Mouse (Mus musculus) liver, embryonic 13.5 days (tissue): ENCODE results near the gene Wdr4. TPM values are rescaled to one million over a fixed set of nuclear protein-coding genes. Genes with fewer than 3 reads are reported as not detected.

Experiments used
- ATAC-seq: fragments of 200-750 bp; cut with Nextera tagmentation; 2 replicates; pipeline ENCODE4 v1.8.0; 2017; ENCODE audit warnings: low read depth, mild to moderate bottlenecking, moderate number of reproducible peaks, moderate library complexity
- DNase-seq: peaks from one replicate; pipeline ENCODE4 v3.0.0; 2022
- H3K27ac ChIP-seq: fragments of 300-500 bp; sonication (generic); 2 replicates; pipeline ENCODE4 v1.5.1; 2015; ENCODE audit warnings: moderate library complexity, mild to moderate bottlenecking, inconsistent platforms
- H3K27me3 ChIP-seq: fragments of 300-500 bp; sonication (generic); 2 replicates; pipeline ENCODE4 v1.6.1; 2015; ENCODE audit warnings: mild to moderate bottlenecking, inconsistent platforms
- H3K36me3 ChIP-seq: fragments of 300-500 bp; sonication (generic); 2 replicates; pipeline ENCODE4 v1.6.1; 2015; ENCODE audit warnings: mild to moderate bottlenecking, inconsistent platforms
- H3K4me1 ChIP-seq: fragments of 300-500 bp; sonication (generic); replicated peaks from 2 replicates; pipeline ENCODE4 v1.6.1; 2015; ENCODE audit warnings: inconsistent platforms
- H3K4me2 ChIP-seq: fragments of 300-500 bp; sonication (generic); 2 replicates; pipeline ENCODE4 v1.6.1; 2015; ENCODE audit warnings: inconsistent platforms, mild to moderate bottlenecking, moderate library complexity
- H3K4me3 ChIP-seq: fragments of 300-500 bp; sonication (generic); replicated peaks from 2 replicates; pipeline ENCODE4 v1.5.1; 2015; ENCODE audit warnings: mild to moderate bottlenecking, inconsistent platforms
- H3K9ac ChIP-seq: fragments of 300-500 bp; sonication (generic); 2 replicates; pipeline ENCODE4 v1.6.1; 2015; ENCODE audit warnings: mild to moderate bottlenecking, inconsistent platforms
- H3K9me3 ChIP-seq: fragments of 300-500 bp; sonication (generic); replicated peaks from 2 replicates; pipeline ENCODE4 v1.6.1; 2016; ENCODE audit warnings: inconsistent platforms
- WGBS: fragments of 180-500 bp; shearing (Covaris S2); methylation state at CpG from one replicate; pipeline ENCODE4 v1.1.7; 2015; ENCODE audit not compliant: insufficient replicate concordance; 5-methylcytosine and 5-hydroxymethylcytosine counted together
- polyA plus RNA-seq: library from polyadenylated mRNA; unstranded; fragments of >200 nt; fragmentation: Nextera tagmentation; extraction: Ambion mirVana; gene quantifications from 2 replicates; pipeline ENCODE4 v1.2.1, GENCODE M21; 2015

The Wdr4 gene
- polyA plus RNA-seq, 1 experiment from 2014 or later = 39.4 TPM

GRCm38 (mm10) chr17:31510944-31511343 lies 8.8 kb downstream of the Wdr4 start:
- Histone ChIP-seq H3K27me3 (no peaks in the 10 kb centered on the region), H3K9ac (peak overlapping the region; percentile 82; the same call in 1 of the 2 replicates), H3K9me3 (no peaks in the 10 kb centered on the region)

DNA sequence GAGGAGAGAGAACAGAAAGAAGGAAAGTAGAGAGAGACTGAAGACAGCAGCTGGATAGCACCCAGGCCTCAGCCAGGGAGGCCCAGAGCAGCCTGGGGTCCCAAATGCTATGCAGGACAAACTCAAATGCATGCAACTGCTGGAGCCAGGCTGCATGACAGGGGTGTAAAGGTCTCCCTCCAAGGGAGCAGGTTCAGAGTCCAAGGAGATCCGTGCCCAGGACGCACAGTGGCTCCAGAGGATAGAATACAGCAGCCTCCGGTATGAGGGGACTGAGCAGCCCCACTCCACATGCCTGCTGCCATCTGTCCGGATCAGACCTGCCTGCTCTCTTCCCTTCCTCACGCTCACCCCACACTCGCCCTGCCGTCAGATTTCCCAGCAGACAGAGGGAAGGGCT lies 13.5 kb downstream of the Wdr4 start:
- ATAC-seq = no peak
- H3K27me3 ChIP-seq = no peaks in the 10 kb centered on the region
- peaks cover 51% of the 10 kb centered on the region for H3K4me1 ChIP-seq
- no peak overlapping the region for H3K9ac ChIP-seq
- no peaks in the 10 kb centered on the region for H3K9me3 ChIP-seq
- H3K36me3 ChIP-seq = peaks cover 91% of the 10 kb centered on the region
- no peak overlapping the region for H3K27ac ChIP-seq
- WGBS = 72% methylated on average over 7 of the region's 7 CpGs
- H3K4me3 ChIP-seq = no peak overlapping the region
- no peak overlapping the region for H3K4me2 ChIP-seq
- no peak for DNase-seq

More at GRCm38 (mm10) chr17:31510944-31511343, 8.8 kb downstream of the Wdr4 start:
- no peak for DNase-seq
- Histone ChIP-seq H3K27ac (0 out of 2 replicates have a peak overlapping the region, but pooled peaks have one; percentile 71), H3K4me3 (peak overlapping the region; percentile 86), H3K4me1 (peaks cover 40% of the 10 kb centered on the region), H3K36me3 (peaks cover 45% of the 10 kb centered on the region), H3K4me2 (peak overlapping the region; percentile 96)
- ATAC-seq = no peak
- WGBS = 79% methylated on average over 6 of the region's 6 CpGs

DNA sequence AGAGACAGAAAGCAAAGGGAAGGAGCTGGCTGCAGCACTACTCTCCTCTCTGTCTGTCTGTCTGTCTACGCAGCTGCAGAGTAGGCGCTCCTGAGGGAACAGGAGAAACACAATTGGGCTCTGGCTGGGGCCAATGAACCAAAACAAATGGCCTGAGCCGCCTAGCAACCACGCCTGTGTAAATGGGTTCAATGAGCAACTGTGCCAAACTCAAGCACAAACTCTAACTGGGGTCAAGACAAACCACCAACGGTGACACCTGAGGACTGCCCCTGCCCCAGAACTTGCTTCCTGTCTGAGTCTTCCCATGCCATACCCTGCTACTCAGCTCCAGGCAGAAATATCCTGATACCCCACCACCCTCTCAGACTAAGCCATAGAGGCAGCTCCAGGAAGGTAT lies 14.8 kb downstream of the Wdr4 start:
- H3K27ac ChIP-seq = no peak overlapping the region
- no peaks in the 10 kb centered on the region for H3K9me3 ChIP-seq
- peaks cover 98% of the 10 kb centered on the region for H3K36me3 ChIP-seq
- no peak overlapping the region for H3K4me3 ChIP-seq
- no peak overlapping the region for H3K4me2 ChIP-seq
- no peaks in the 10 kb centered on the region for H3K27me3 ChIP-seq
- 84% methylated on average over 5 of the region's 5 CpGs for WGBS
- H3K4me1 ChIP-seq = peaks cover 42% of the 10 kb centered on the region
- no peak overlapping the region for H3K9ac ChIP-seq
- DNase-seq = no peak
- ATAC-seq = no peak

DNA sequence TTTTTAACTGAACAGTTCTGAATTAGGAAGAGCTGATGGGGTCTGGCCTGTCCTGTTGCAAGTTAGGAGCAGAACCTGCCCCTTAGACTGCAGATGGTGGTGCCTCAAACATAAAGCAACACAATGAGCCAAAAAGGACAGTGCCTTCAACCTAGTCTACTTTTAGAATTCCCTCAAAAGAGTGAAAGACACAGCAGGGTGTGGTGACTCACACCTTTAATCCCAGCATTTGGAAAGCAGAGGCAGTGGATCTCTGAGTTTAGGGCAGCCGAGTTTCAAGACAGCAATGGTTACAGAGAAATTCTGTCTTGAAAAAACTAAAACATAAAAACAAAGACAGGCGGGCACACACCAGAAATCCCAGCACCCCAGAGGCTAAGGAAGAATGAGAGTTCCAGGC lies 15.8 kb downstream of the Wdr4 start:
- H3K36me3 ChIP-seq = peaks cover 98% of the 10 kb centered on the region

DNA sequence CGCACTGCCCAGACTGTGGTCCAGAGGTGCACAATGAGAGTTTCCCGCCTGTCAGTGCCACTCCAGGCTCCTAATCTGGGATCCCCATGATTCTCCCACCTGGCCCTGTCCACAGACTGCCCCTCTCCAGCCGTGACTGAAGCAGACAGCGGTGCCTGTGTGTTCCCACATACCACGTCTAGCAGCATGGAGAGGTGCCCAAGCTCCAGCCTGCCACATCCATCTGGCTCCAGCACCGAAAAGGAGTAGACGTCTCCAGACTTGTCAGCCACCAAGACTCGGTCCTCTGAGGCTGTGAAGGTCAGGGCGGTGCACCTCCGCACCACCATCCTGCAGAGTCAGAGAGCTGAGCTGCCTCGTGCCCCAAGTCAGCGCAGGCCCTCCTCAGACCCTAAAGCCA lies 16.4 kb downstream of the Wdr4 start:
- 86% methylated on average over 12 of the region's 12 CpGs for WGBS
- H3K27me3 ChIP-seq = no peaks in the 10 kb centered on the region
- H3K9me3 ChIP-seq = no peaks in the 10 kb centered on the region
- H3K27ac ChIP-seq = peak overlapping the region; percentile 25; the same call in 1 of the 2 replicates
- peak overlapping the region; percentile 30; the same call in 1 of the 2 replicates for H3K4me2 ChIP-seq
- no peak overlapping the region for H3K9ac ChIP-seq
- no peak overlapping the region for H3K4me3 ChIP-seq
- no peak for DNase-seq
- peaks cover 98% of the 10 kb centered on the region for H3K36me3 ChIP-seq
- peaks cover 42% of the 10 kb centered on the region for H3K4me1 ChIP-seq
- no peak for ATAC-seq

More for the DNA sequence above, 15.8 kb downstream of the Wdr4 start:
- H3K9me3 ChIP-seq = no peaks in the 10 kb centered on the region
- no peak overlapping the region for H3K4me2 ChIP-seq
- no peak for ATAC-seq
- peaks cover 42% of the 10 kb centered on the region for H3K4me1 ChIP-seq
- no peak overlapping the region for H3K4me3 ChIP-seq
- H3K9ac ChIP-seq = no peak overlapping the region
- no peak overlapping the region for H3K27ac ChIP-seq
- DNase-seq = no peak
- no peaks in the 10 kb centered on the region for H3K27me3 ChIP-seq
- WGBS = 73% methylated on average over 2 of the region's 2 CpGs

DNA sequence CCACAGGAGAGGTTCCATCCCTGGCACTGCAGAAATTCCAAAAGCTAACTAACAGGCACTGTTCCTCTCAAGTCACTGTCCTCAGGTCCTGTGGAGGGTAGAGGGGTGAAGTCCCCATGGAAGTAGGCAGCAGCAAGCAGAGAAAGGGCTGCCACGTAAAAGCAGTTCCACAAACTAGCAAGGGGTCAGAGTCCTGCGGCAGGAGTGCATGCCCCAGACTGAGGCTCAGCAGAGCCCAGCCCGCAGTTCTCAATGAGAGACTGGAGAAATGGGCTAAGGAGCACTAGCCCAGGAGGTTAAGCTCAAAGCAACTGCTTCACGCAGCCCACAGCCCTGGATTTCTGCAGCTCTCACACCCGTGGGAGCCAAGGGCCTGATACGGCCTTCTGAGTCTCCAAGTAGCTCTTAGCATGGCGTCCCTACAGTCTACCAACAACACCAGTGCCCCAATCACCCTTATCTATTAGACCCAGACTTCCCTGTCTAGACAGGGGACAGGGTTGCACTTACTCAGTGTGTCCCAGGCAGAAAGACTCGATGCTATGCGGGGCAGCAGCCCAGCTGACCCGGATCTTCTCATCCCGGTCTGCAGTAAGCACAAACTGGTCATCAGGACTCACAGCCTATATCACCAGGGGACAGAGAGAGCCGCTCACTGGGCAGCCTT lies 17.4 kb downstream of the Wdr4 start:
- 39% methylated on average over 12 of the region's 12 CpGs for WGBS
- H3K9me3 ChIP-seq = no peaks in the 10 kb centered on the region
- DNase-seq (peak; percentile 49), ATAC-seq (peak; percentile 93)
- peak overlapping the region; percentile 30; the same call in 1 of the 2 replicates for H3K4me2 ChIP-seq
- H3K4me3 ChIP-seq = no peak overlapping the region
- H3K27ac ChIP-seq = peak overlapping the region; percentile 58
- H3K27me3 ChIP-seq = no peaks in the 10 kb centered on the region
- H3K9ac ChIP-seq = peak overlapping the region; percentile 43
- peaks cover 98% of the 10 kb centered on the region for H3K36me3 ChIP-seq
- peaks cover 41% of the 10 kb centered on the region for H3K4me1 ChIP-seq

GRCm38 (mm10) chr17:31500908-31501307 lies 18.9 kb downstream of the Wdr4 start:
- H3K9ac ChIP-seq = no peak overlapping the region
- 71% methylated on average over 3 of the region's 3 CpGs for WGBS
- no peak overlapping the region for H3K4me3 ChIP-seq
- ATAC-seq = no peak
- H3K9me3 ChIP-seq = no peaks in the 10 kb centered on the region
- peaks cover 31% of the 10 kb centered on the region for H3K4me1 ChIP-seq
- H3K27ac ChIP-seq = no peak overlapping the region
- no peak overlapping the region for H3K4me2 ChIP-seq
- peaks cover 98% of the 10 kb centered on the region for H3K36me3 ChIP-seq
- DNase-seq = no peak
- H3K27me3 ChIP-seq = no peaks in the 10 kb centered on the region

DNA sequence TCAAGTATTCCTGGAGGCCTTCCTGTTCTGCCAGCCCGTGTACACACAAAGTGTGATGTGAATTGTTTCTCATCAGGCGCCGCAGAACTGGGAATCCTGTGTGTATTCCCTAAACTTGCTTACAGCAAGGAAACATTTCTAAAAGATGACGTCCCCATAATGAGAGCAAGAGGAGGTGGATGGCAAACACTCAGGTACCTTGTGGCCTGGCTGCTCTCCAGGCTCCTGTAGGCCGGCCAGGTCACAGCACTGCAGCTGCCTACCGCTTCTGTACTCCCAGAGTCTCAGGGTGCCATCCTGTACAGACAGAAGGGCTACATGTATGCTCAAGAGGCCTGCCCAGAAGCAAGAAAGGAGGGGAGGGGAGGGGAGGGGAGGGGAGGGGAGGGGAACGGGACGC lies 19.4 kb downstream of the Wdr4 start:
- Histone ChIP-seq H3K4me3 (no peak overlapping the region), H3K4me1 (peaks cover 31% of the 10 kb centered on the region), H3K9ac (no peak overlapping the region), H3K27ac (no peak overlapping the region), H3K9me3 (no peaks in the 10 kb centered on the region), H3K27me3 (no peaks in the 10 kb centered on the region), H3K4me2 (no peak overlapping the region), H3K36me3 (peaks cover 98% of the 10 kb centered on the region)
- WGBS = 84% methylated on average over 8 of the region's 8 CpGs
- DNase-seq = no peak
- no peak for ATAC-seq

- Histone ChIP-seq H3K4me3 (no peak overlapping the region), H3K9ac (no peak overlapping the region), H3K27me3 (no peaks in the 10 kb centered on the region), H3K36me3 (peaks cover 96% of the 10 kb centered on the region), H3K9me3 (no peaks in the 10 kb centered on the region), H3K4me2 (no peak overlapping the region), H3K27ac (no peak overlapping the region), H3K4me1 (peaks cover 31% of the 10 kb centered on the region)
- 83% methylated on average over 12 of the region's 12 CpGs for WGBS
- ATAC-seq (no peak), DNase-seq (no peak)
These were observed 20.1 kb downstream of the Wdr4 start for GRCm38 (mm10) chr17:31499725-31500124.

DNA sequence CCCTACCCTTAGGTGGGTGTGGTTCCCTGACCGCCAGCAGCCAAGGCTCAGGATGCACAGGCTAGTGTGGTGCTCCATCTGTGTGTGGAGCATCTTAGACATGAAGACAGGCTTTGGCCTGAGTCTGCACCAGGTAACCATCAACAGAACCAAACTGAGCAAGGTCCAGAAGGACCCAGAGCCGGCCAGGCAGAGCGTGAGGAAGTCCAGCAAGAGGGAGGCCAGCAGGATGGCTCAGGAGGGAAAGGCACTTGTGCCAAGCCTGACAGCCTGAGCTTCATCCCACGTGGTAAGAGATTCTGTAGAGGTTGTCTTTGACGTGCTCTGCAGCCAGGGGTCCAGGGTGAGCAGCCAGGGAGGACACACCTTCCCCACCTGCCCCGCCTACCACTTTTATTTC lies 22.1 kb downstream of the Wdr4 start:
- no peaks in the 10 kb centered on the region for H3K27me3 ChIP-seq
- H3K27ac ChIP-seq = no peak overlapping the region
- no peak overlapping the region for H3K4me3 ChIP-seq
- H3K4me2 ChIP-seq = no peak overlapping the region
- peaks cover 77% of the 10 kb centered on the region for H3K36me3 ChIP-seq
- DNase-seq (no peak), ATAC-seq (no peak)
- peaks cover 15% of the 10 kb centered on the region for H3K4me1 ChIP-seq
- 73% methylated on average over 6 of the region's 6 CpGs for WGBS
- H3K9me3 ChIP-seq = no peaks in the 10 kb centered on the region
- H3K9ac ChIP-seq = no peak overlapping the region

DNA sequence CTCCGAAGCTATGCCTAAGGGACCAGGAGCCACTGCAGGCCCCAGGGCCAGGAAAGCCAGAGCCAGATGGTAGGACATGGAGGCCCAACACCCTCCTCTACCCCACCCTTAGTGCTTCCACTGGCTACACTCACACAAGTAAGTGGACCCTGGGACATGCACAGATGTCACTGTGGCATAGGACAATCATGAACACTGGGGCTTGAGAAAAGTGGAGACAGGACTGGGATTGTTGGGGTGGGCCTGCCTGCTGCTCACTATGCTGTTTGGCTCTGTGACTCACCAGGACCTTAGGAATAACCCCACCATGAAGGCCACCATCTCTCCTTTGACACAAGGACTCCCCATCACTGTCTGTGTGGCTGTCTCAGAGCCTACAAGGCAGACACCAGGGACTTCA lies 24.8 kb downstream of the Wdr4 start:
- Histone ChIP-seq H3K9me3 (no peaks in the 10 kb centered on the region), H3K27me3 (no peaks in the 10 kb centered on the region), H3K36me3 (peaks cover 51% of the 10 kb centered on the region), H3K4me3 (no peak overlapping the region), H3K4me2 (no peak overlapping the region), H3K9ac (no peak overlapping the region), H3K27ac (no peak overlapping the region), H3K4me1 (no peaks in the 10 kb centered on the region)
- DNase-seq (no peak), ATAC-seq (no peak)
- 76% methylated on average over 1 of the region's 1 CpGs for WGBS

DNA sequence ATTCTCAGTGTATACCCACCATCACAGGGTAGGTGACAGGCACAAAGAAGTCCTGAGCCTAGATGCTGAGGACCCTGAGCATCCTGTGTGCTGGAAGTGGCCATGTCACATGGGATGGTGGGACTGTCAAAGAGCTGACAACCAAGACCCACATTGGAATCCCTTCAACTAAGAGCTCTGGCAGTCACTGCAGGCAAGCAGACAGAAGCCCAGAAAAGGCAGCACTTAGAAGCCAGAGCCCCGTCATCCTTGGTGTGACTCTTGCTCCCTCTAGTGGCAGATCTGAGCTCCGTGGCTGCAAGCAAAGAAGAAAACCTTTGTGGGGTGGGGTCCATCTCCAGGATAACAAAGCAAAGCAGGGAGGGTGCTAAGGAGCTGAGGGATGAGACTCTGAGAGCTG lies 27.4 kb downstream of the Wdr4 start:
- H3K9ac ChIP-seq = no peak overlapping the region
- DNase-seq (peak; percentile 40), ATAC-seq (no peak)
- H3K4me3 ChIP-seq = no peak overlapping the region
- H3K36me3 ChIP-seq = peaks cover 25% of the 10 kb centered on the region
- WGBS = 2% methylated on average over 2 of the region's 2 CpGs
- no peaks in the 10 kb centered on the region for H3K9me3 ChIP-seq
- peaks cover 6% of the 10 kb centered on the region; the same call in 1 of the 2 replicates for H3K4me1 ChIP-seq
- H3K27ac ChIP-seq = no peak overlapping the region
- no peaks in the 10 kb centered on the region for H3K27me3 ChIP-seq
- no peak overlapping the region for H3K4me2 ChIP-seq
